Mouse (Mus musculus) cerebellum, postnatal 14 days (tissue): Measurements from ENCODE around the gene Ethe1.
"Not testable (repeated sequence)": the region's sequence is repeated elsewhere in the genome, so short reads cannot be mapped to it uniquely, and the experiment has no call there.

ENCODE experiments used
- DNase-seq, 2 experiments: peaks; one replicate each; pipeline ENCODE4 v3.0.0; 2021; ENCODE audit warnings: mixed read lengths in 2 of 2

Gene Ethe1

GRCm38 (mm10) chr7:24614816-24615215 lies 27.5 kb downstream of the Ethe1 start:
- DNase-seq = no peak

GRCm38 (mm10) chr7:24617763-24618162 lies 30.4 kb downstream of the Ethe1 start:
- no peak for DNase-seq

- not testable (repeated sequence) for DNase-seq
These were observed 31.0 kb downstream of the Ethe1 start for GRCm38 (mm10) chr7:24618374-24618773.

- no peak for DNase-seq
These were observed 32.5 kb downstream of the Ethe1 start for GRCm38 (mm10) chr7:24619671-24620397.

GRCm38 (mm10) chr7:24621193-24621592 lies 33.9 kb downstream of the Ethe1 start:
- DNase-seq = no peak

GRCm38 (mm10) chr7:24622967-24623366 lies 35.6 kb downstream of the Ethe1 start:
- DNase-seq = no peak

- DNase-seq = peak; percentile 54 to 65
These were observed 41.6 kb downstream of the Ethe1 start for GRCm38 (mm10) chr7:24628685-24629610.

- no peak for DNase-seq
These were observed 42.3 kb downstream of the Ethe1 start for GRCm38 (mm10) chr7:24629672-24630071.

GRCm38 (mm10) chr7:24630116-24630880 lies 43.0 kb downstream of the Ethe1 start:
- no peak for DNase-seq

GRCm38 (mm10) chr7:24636264-24636663 lies 48.9 kb downstream of the Ethe1 start, which contains the start of gene Lypd3:
Gene Lypd3, plus strand, starts transcription at chr7:24636550.
- no peak for DNase-seq

- DNase-seq = no peak
These were observed 49.7 kb downstream of the Ethe1 start for GRCm38 (mm10) chr7:24637046-24637445.

- DNase-seq = peak in 1 of 2 experiments; percentile 18
These were observed 50.9 kb downstream of the Ethe1 start for GRCm38 (mm10) chr7:24638026-24638856.

GRCm38 (mm10) chr7:24640450-24640849 lies 53.1 kb downstream of the Ethe1 start:
- DNase-seq = no peak

- peak; percentile 53 to 67 for DNase-seq
These were observed 55.1 kb downstream of the Ethe1 start for GRCm38 (mm10) chr7:24642491-24642890.

GRCm38 (mm10) chr7:24644492-24644891 lies 57.1 kb downstream of the Ethe1 start:
- DNase-seq = no peak

GRCm38 (mm10) chr7:24644996-24645395 lies 57.7 kb downstream of the Ethe1 start:
- no peak for DNase-seq

- no peak for DNase-seq
These were observed 59.1 kb downstream of the Ethe1 start for GRCm38 (mm10) chr7:24646486-24646885.

GRCm38 (mm10) chr7:24653681-24654080 lies 66.3 kb downstream of the Ethe1 start:
- peak; percentile 70 to 73 for DNase-seq
